7 mouse cellular contexts compared by ENCODE assay signal in genomic region chr17:24488662-24489264, GRCm38 (mm10). TPM values are rescaled to one million over a fixed set of nuclear protein-coding genes. Genes with fewer than 3 reads are reported as not detected.
A peak's percentile ranks its signal among the peaks of the same experiment; 100 is the strongest.
DNase-seq lines count a peak whose midpoint lies in the region; ATAC-seq and TF ChIP-seq lines count a peak whose summit lies in the region.

No protein-coding gene starts in this region.

- H3K4me1 ChIP-seq in forebrain, embryonic 14.5 days (ENCODE audit: control insufficient read depth, insufficient read depth, low read length): peaks cover 26% of the 10 kb centered on the region
- H3K4me1 ChIP-seq in intestine, postnatal 0 days (replicated peaks; ENCODE audit: control insufficient read depth, insufficient read depth, low read length): peaks cover 6% of the 10 kb centered on the region; the same call in 1 of the 2 replicates
- H3K4me1 ChIP-seq in midbrain, embryonic 12.5 days: peaks cover 34% of the 10 kb centered on the region

- peak overlapping the region; percentile 82 for H3K4me2 ChIP-seq in forebrain, embryonic 14.5 days (ENCODE audit: low read length)
- H3K4me2 ChIP-seq in intestine, postnatal 0 days (replicated peaks; ENCODE audit: low read depth): peak overlapping the region; percentile 96
- H3K4me2 ChIP-seq in midbrain, embryonic 12.5 days (replicated peaks): peak overlapping the region; percentile 83

- DNase-seq in right cerebral cortex, adult 18-20 months: peak; percentile 49
- DNase-seq in right cerebral cortex, postnatal 36 days (ENCODE audit: low spot score in 2 of 2): no peak
- peak; percentile 71 for DNase-seq in cerebellum, adult 11-12 months
- peak; percentile 57 for DNase-seq in forebrain, embryonic 14.5 days (ENCODE audit: low spot score)
- peak; percentile 25 for DNase-seq in yolk sac, embryonic 10.5 days (ENCODE audit: low spot score)

- peak overlapping the region; percentile 87 for H3K4me3 ChIP-seq in forebrain, embryonic 14.5 days (ENCODE audit: low read depth, low read length)
- H3K4me3 ChIP-seq in intestine, postnatal 0 days (ENCODE audit: low read depth, low read length): peak overlapping the region; percentile 66
- peak overlapping the region; percentile 70 for H3K4me3 ChIP-seq in midbrain, embryonic 12.5 days

- H3K9me3 ChIP-seq in forebrain, embryonic 14.5 days (replicated peaks; ENCODE audit: control insufficient read depth, low read length): no peaks in the 10 kb centered on the region
- H3K9me3 ChIP-seq in intestine, postnatal 0 days (ENCODE audit: control insufficient read depth): no peaks in the 10 kb centered on the region
- no peaks in the 10 kb centered on the region for H3K9me3 ChIP-seq in midbrain, embryonic 12.5 days

- H3K27ac ChIP-seq in forebrain, embryonic 14.5 days (ENCODE audit: low read depth, low read length): peak overlapping the region; percentile 92
- no peak overlapping the region for H3K27ac ChIP-seq in intestine, postnatal 0 days (ENCODE audit: low read depth, low read length)
- peak overlapping the region; percentile 90 for H3K27ac ChIP-seq in midbrain, embryonic 12.5 days (replicated peaks)

- no peaks in the 10 kb centered on the region for H3K36me3 ChIP-seq in forebrain, embryonic 14.5 days (ENCODE audit: control insufficient read depth, insufficient read depth, low read length)
- H3K36me3 ChIP-seq in intestine, postnatal 0 days (ENCODE audit: control insufficient read depth, insufficient read depth): no peaks in the 10 kb centered on the region
- no peaks in the 10 kb centered on the region for H3K36me3 ChIP-seq in midbrain, embryonic 12.5 days

- H3K9ac ChIP-seq in forebrain, embryonic 14.5 days (ENCODE audit: low read length): peak overlapping the region; percentile 94
- peak overlapping the region; percentile 50 for H3K9ac ChIP-seq in intestine, postnatal 0 days (ENCODE audit: low read depth, low read length)
- H3K9ac ChIP-seq in midbrain, embryonic 12.5 days (replicated peaks): peak overlapping the region; percentile 87

- no peak for TF ChIP-seq CTCF in intestine, postnatal 0 days (IDR thresholded peaks at IDR 0.05; ENCODE audit: low read depth)

- ATAC-seq in forebrain, embryonic 14.5 days: peak; percentile 71
- peak; percentile 48; the same call in 1 of the 2 replicates for ATAC-seq in intestine, postnatal 0 days
- ATAC-seq in midbrain, embryonic 12.5 days (ENCODE audit: low FRiP score, low read depth): peak; percentile 75

- no peaks in the 10 kb centered on the region for H3K27me3 ChIP-seq in forebrain, embryonic 14.5 days (replicated peaks; ENCODE audit: control insufficient read depth, insufficient read depth, low read length)
- H3K27me3 ChIP-seq in intestine, postnatal 0 days (replicated peaks; ENCODE audit: control insufficient read depth, insufficient read depth, low read length): peaks cover 32% of the 10 kb centered on the region; the same call in 1 of the 2 replicates
- H3K27me3 ChIP-seq in midbrain, embryonic 12.5 days: 0 out of 2 replicates have a peak, but pooled peaks cover 8% of the 10 kb centered on the region

- WGBS in forebrain, embryonic 14.5 days: 2% methylated on average over 39 of the region's 81 CpGs
- WGBS in intestine, postnatal 0 days: under 1% methylated on average over 75 of the region's 81 CpGs
- under 1% methylated on average over 58 of the region's 81 CpGs for WGBS in midbrain, embryonic 12.5 days

RNA-seq across cellular contexts. Expression of gene Caskin1, which starts 0.4 kb away (rescaled TPM):
- polyA plus RNA-seq in forebrain, embryonic 14.5 days (2014; fragmentation: Nextera tagmentation; extraction: Ambion mirVana): 9.1 and 14.6 TPM in 2 replicates
- 0.69 and 0.78 TPM in 2 replicates for polyA plus RNA-seq in intestine, postnatal 0 days (2015; fragmentation: Nextera tagmentation; extraction: Ambion mirVana)
- polyA plus RNA-seq in midbrain, embryonic 12.5 days (2016; fragmentation: Nextera tagmentation; extraction: Ambion mirVana): 20.2 and 23.0 TPM in 2 replicates

RNA-seq across cellular contexts. Expression of gene Mlst8, which starts 9.9 kb away (rescaled TPM):
- polyA plus RNA-seq in forebrain, embryonic 14.5 days (2014; fragmentation: Nextera tagmentation; extraction: Ambion mirVana): 31.8 and 37.2 TPM in 2 replicates
- polyA plus RNA-seq in intestine, postnatal 0 days (2015; fragmentation: Nextera tagmentation; extraction: Ambion mirVana): 11.9 and 12.9 TPM in 2 replicates
- 37.0 TPM in 2 replicates for polyA plus RNA-seq in midbrain, embryonic 12.5 days (2016; fragmentation: Nextera tagmentation; extraction: Ambion mirVana)

RNA-seq across cellular contexts. Expression of gene Bricd5, which starts 15.1 kb away (rescaled TPM):
- polyA plus RNA-seq in forebrain, embryonic 14.5 days (2014; fragmentation: Nextera tagmentation; extraction: Ambion mirVana): 0.38 and 1.3 TPM in 2 replicates
- polyA plus RNA-seq in intestine, postnatal 0 days (2015; fragmentation: Nextera tagmentation; extraction: Ambion mirVana): not detected in 2 replicates
- polyA plus RNA-seq in midbrain, embryonic 12.5 days (2016; fragmentation: Nextera tagmentation; extraction: Ambion mirVana): 0.34 TPM in 1 of 2 replicates, not detected in the other

RNA-seq across cellular contexts. Expression of gene Pgp, which starts 18.6 kb away (rescaled TPM):
- polyA plus RNA-seq in forebrain, embryonic 14.5 days (2014; fragmentation: Nextera tagmentation; extraction: Ambion mirVana): 54.7 and 56.5 TPM in 2 replicates
- polyA plus RNA-seq in intestine, postnatal 0 days (2015; fragmentation: Nextera tagmentation; extraction: Ambion mirVana): 64.5 and 69.4 TPM in 2 replicates
- 60.0 TPM in 2 replicates for polyA plus RNA-seq in midbrain, embryonic 12.5 days (2016; fragmentation: Nextera tagmentation; extraction: Ambion mirVana)

RNA-seq across cellular contexts. Expression of gene E4f1, which starts 18.6 kb away (rescaled TPM):
- polyA plus RNA-seq in forebrain, embryonic 14.5 days (2014; fragmentation: Nextera tagmentation; extraction: Ambion mirVana): 8.3 and 16.9 TPM in 2 replicates
- 5.0 and 5.2 TPM in 2 replicates for polyA plus RNA-seq in intestine, postnatal 0 days (2015; fragmentation: Nextera tagmentation; extraction: Ambion mirVana)
- 36.5 and 41.9 TPM in 2 replicates for polyA plus RNA-seq in midbrain, embryonic 12.5 days (2016; fragmentation: Nextera tagmentation; extraction: Ambion mirVana)

Comparison
In these comparisons a context has a peak if more than half of its experiments do, and no peak if none do; other contexts are left out.
1. DNase-seq: peak in right cerebral cortex, adult 18-20 months (single experiment), cerebellum, adult 11-12 months (single experiment), forebrain, embryonic 14.5 days (single experiment) and yolk sac, embryonic 10.5 days (single experiment); none in right cerebral cortex, postnatal 36 days (0 of 2).
2. Peak in every context shown above with its lines, with median percentiles within 50 percentile points of each other: ATAC-seq, H3K4me2 ChIP-seq, H3K4me3 ChIP-seq and H3K9ac ChIP-seq.